Mouse (Mus musculus): Measurements from ENCODE around the gene Olfr113.
"Not testable (repeated sequence)": the region's sequence is repeated elsewhere in the genome, so short reads cannot be mapped to it uniquely, and the experiment has no call there.

The Olfr113 gene

DNA sequence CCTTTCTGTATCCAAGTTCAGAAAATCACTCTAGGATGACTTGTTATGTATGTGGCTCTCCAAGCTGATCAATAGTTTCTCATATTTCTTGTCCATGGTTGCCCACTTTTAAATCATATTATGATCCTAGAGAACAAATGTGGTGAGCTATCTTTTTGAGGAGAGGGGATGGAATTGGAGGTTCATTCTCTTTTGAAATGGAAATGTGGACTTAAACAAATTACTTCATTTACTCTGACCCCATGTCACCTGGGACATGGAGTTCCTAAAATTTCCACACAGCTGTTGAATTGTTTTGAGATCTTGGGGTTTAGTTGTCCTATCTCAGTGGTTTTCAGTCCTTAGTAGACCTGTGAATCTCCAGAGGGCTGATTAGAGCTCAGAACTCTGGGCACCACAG, at the start of gene Olfr113:
Gene Olfr113, minus strand, starts transcription at position 101 of the 400 bp plus-strand sequence.
- DNase-seq (ENCODE audit: low spot score in 2 of 2): no peak

DNA sequence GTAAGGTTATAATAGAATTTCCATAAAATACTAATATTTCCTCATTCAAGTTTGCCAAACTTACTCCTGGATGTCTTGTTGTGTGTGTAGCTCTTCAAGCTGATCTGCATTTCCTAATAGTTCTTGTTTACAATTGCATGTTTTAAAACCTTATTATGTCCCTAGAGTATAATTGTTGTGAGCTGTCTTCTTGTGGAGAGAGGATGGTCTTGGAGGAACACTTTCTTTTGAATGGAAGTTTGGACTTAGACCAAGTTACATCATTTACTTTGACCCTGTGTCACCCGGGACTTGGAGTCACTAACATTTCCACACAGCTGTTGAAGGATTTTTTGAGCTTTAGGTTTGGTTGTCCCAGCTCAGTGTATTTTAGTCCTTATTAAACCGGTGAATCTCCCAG, 49.5 kb upstream of the Olfr113 start, which contains the start of the genes Olfr115 and Olfr116:
Gene Olfr115, minus strand, starts transcription at position 101 of the 400 bp plus-strand sequence.
Gene Olfr116, minus strand, starts transcription at position 191 of the 400 bp plus-strand sequence.
- no peak for DNase-seq (ENCODE audit: low spot score in 2 of 2)

DNA sequence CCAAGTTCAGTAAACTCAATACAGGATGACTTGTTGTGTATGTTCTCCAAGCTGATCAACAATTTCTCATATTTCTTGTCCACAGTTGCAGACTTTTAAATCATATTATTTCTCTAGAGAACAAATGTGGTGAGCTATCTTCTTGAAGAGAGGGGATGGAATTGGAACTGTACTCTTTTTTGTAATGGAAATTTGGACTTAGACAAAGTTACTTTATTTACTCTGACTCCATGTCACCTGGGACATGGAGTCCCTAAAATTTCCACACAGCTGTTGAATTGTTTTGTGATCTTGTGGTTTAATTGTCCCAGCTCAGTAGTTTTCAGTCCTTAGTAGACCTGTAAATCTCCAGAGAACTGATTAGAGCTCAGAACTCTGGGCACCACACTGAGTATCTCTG, 15.2 kb upstream of the Olfr113 start, which contains the start of gene Olfr114:
Gene Olfr114, minus strand, starts transcription at position 101 of the 400 bp plus-strand sequence.
- no peak for DNase-seq (ENCODE audit: low spot score in 2 of 2)

GRCm38 (mm10) chr17:37569351-37569750, 8.1 kb downstream of the Olfr113 start, which contains the start of gene Olfr112:
Gene Olfr112 (minus strand): TSS chr17:37569451.
- DNase-seq (ENCODE audit: low spot score in 2 of 2): no peak

- no peak for DNase-seq (ENCODE audit: low spot score in 2 of 2)
These were observed 18.4 kb downstream of the Olfr113 start for GRCm38 (mm10) chr17:37558913-37559615.

GRCm38 (mm10) chr17:37543800-37544435, 33.5 kb downstream of the Olfr113 start:
- DNase-seq (ENCODE audit: low spot score in 2 of 2): no peak

DNA sequence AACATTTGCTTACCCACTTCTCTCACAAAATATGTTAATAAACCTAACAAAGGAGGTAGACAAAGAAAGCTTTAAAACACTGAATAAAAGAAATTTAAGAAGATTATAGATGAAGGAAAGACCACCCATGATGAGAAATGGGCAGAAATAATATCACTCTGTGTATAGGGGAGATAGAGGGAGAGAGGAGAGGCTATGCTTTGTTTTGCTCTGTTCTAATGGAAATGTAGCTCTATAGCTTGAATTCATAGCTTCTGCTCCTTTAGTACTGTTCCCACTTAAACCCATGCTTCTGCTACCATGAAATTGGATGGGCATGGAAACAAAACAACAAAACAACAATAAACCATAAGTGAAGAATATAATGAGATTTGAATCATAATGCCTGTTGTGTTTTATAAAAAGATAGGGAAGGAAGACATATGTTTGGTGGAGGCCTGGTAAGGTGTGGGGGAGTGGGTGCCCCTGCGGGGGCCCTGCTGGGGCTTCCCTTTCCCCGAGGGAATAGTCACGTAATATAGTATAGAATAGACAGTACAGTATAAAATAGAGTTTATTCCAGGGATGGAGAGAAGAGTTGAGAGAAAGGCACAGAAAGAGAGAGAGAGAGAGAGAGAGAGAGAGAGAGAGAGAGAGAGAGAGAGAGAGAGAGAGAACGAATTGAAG, 35.9 kb downstream of the Olfr113 start:
- DNase-seq (ENCODE audit: low spot score in 2 of 2): no peak

DNA sequence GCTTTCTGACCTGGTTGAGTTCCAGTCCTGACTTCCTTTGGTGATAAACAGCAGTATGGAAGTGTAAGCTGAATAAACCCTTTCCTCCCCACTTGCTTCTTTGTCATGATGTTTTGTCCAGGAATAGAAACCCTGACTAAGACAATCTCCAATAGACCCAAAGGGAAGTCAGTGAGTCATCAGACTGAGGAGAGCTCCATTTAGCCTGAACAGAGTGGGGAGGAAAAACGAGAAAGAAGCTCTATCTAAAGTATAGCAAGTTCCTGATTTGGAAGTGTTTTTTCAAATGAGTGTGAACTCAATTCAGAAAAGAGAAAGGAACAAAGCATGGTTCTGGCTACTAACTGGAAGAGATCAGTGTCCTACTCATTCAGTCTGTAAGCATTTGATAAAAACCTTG, 39.0 kb downstream of the Olfr113 start:
- DNase-seq (ENCODE audit: low spot score in 2 of 2): not testable (repeated sequence)

DNA sequence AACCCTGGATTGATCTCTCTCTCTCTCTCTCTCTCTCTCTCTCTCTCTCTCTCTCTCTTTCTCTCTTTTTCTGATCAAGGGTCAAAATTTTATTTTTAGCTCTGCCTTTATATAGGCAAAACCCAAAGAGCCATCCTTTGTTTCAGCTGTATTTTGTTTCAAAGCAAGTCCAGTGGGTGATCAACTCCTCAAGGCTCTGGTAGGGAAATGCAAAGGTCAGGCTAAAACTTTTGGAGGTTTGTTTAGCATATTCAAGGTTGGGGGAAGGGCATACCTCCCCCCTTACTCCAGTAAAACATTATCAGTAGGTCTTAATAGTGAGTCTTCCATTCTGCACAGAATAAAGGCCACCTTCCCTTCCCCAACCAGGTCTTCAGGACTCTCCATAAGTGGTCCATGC, 42.3 kb downstream of the Olfr113 start:
- DNase-seq (ENCODE audit: low spot score in 2 of 2): no peak

- not testable (repeated sequence) for DNase-seq (ENCODE audit: low spot score in 2 of 2)
These were observed 52.0 kb downstream of the Olfr113 start for GRCm38 (mm10) chr17:37525427-37525826.

DNA sequence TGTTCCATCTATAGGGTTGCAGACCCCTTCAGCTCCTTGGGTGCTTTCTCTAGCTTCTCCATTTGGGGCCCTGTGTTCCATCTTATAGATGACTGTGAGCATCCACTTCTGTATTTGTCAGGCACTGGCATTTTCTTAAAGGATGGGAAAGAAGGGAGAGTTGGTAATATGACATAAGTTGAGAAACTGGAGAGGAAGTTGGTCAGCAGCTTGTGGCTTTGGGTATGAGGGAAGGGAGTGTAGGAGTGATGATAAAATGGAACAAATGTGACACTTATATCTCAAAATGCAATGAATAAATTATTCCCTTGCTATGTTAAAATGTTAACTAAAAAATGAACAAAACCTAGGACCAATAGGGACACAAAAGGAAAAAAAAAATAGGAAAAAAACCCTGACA, 52.9 kb downstream of the Olfr113 start:
- not testable (repeated sequence) for DNase-seq (ENCODE audit: low spot score in 2 of 2)

All from spleen, postnatal 10 days (tissue).